ENCODE assay signal across 8 mouse cellular contexts in genomic region chr4:114405682-114406354, GRCm38 (mm10). TPM values are rescaled to one million over a fixed set of nuclear protein-coding genes. Genes with fewer than 3 reads are reported as not detected.
DNase-seq lines count a peak whose midpoint lies in the region; ATAC-seq and TF ChIP-seq lines count a peak whose summit lies in the region.

No protein-coding gene starts in this region.

- no peak overlapping the region for H3K27ac ChIP-seq in embryonic fibroblast, embryonic 13.5 days (ENCODE audit: insufficient read depth, low read length)
- H3K27ac ChIP-seq in heart, embryonic 10.5 days: peak overlapping the region; percentile 87
- H3K27ac ChIP-seq in kidney, embryonic 14.5 days (ENCODE audit: low read depth, low read length): peak overlapping the region; percentile 65
- peak overlapping the region; percentile 93 for H3K27ac ChIP-seq in limb, embryonic 13.5 days
- peak overlapping the region; percentile 69 for H3K27ac ChIP-seq in midbrain, embryonic 15.5 days
- H3K27ac ChIP-seq in spleen, adult 2 months (ENCODE audit: insufficient read depth, low read length): no peak overlapping the region

- peak; percentile 90 for DNase-seq in brain, embryonic 14.5 days (ENCODE audit: low read depth)
- peak; percentile 90 for DNase-seq in heart, embryonic 10.5 days (ENCODE audit: low spot score)
- DNase-seq in spleen, adult 2 months (ENCODE audit: low read depth in 1 of 2, low spot score in 2 of 2): peak in 1 of 2 experiments; percentile 49

- H3K4me3 ChIP-seq in embryonic fibroblast, embryonic 13.5 days (ENCODE audit: insufficient read depth, low read length): peak overlapping the region; percentile 47
- H3K4me3 ChIP-seq in heart, embryonic 10.5 days: peak overlapping the region; percentile 81
- H3K4me3 ChIP-seq in kidney, embryonic 14.5 days (ENCODE audit: low read length): peak overlapping the region; percentile 63
- H3K4me3 ChIP-seq in limb, embryonic 13.5 days: peak overlapping the region; percentile 77
- peak overlapping the region; percentile 81 for H3K4me3 ChIP-seq in midbrain, embryonic 15.5 days
- peak overlapping the region; percentile 32; the same call in 1 of the 2 replicates for H3K4me3 ChIP-seq in spleen, adult 2 months (ENCODE audit: extremely low read depth, insufficient read depth, insufficient read length)

- TF ChIP-seq CTCF in brain, embryonic 14.5 days (IDR thresholded peaks at IDR 0.05; ENCODE audit: borderline replicate concordance, extremely low read depth, insufficient read depth, insufficient read length): peak; percentile 97
- TF ChIP-seq CTCF in embryonic fibroblast, embryonic 13.5 days (IDR thresholded peaks at IDR 0.05; ENCODE audit: borderline replicate concordance, insufficient read depth, low read length): peak; percentile 91
- TF ChIP-seq CTCF in spleen, adult 2 months (IDR thresholded peaks at IDR 0.05; ENCODE audit: extremely low read depth, insufficient read depth, insufficient read length, insufficient replicate concordance): peak; percentile 64; the same call in 1 of the 2 replicates

- ATAC-seq in kidney, embryonic 14.5 days (ENCODE audit: low FRiP score, low TSS enrichment): peak; percentile 67
- ATAC-seq in limb, embryonic 13.5 days (ENCODE audit: low FRiP score, low read depth): peak; percentile 87
- ATAC-seq in midbrain, embryonic 15.5 days (replicated peaks): peak; percentile 87
- no peak for ATAC-seq in inflammation-experienced regulatory T-cells, adult 6 months

- H3K36me3 ChIP-seq in heart, embryonic 10.5 days: no peaks in the 10 kb centered on the region
- H3K36me3 ChIP-seq in kidney, embryonic 14.5 days (ENCODE audit: control insufficient read depth, insufficient read depth, low read length): no peaks in the 10 kb centered on the region
- H3K36me3 ChIP-seq in limb, embryonic 13.5 days: no peaks in the 10 kb centered on the region
- H3K36me3 ChIP-seq in midbrain, embryonic 15.5 days (replicated peaks): no peaks in the 10 kb centered on the region
- H3K36me3 ChIP-seq in spleen, adult 2 months (ENCODE audit: control insufficient read depth, insufficient read depth, low read length): no peaks in the 10 kb centered on the region

- H3K4me1 ChIP-seq in embryonic fibroblast, embryonic 13.5 days (ENCODE audit: control insufficient read depth, insufficient read depth, low read length): no peaks in the 10 kb centered on the region; the same call in 1 of the 2 replicates
- H3K4me1 ChIP-seq in heart, embryonic 10.5 days: peaks cover 23% of the 10 kb centered on the region
- H3K4me1 ChIP-seq in kidney, embryonic 14.5 days (ENCODE audit: control insufficient read depth, insufficient read depth, low read length): peaks cover 31% of the 10 kb centered on the region
- peaks cover 29% of the 10 kb centered on the region for H3K4me1 ChIP-seq in limb, embryonic 13.5 days
- peaks cover 18% of the 10 kb centered on the region for H3K4me1 ChIP-seq in midbrain, embryonic 15.5 days
- H3K4me1 ChIP-seq in spleen, adult 2 months (ENCODE audit: control insufficient read depth, insufficient read depth, insufficient read length): no peaks in the 10 kb centered on the region; the same call in 1 of the 2 replicates

- no peaks in the 10 kb centered on the region for H3K9me3 ChIP-seq in heart, embryonic 10.5 days
- H3K9me3 ChIP-seq in kidney, embryonic 14.5 days (ENCODE audit: control insufficient read depth, low read length): no peaks in the 10 kb centered on the region
- H3K9me3 ChIP-seq in limb, embryonic 13.5 days: no peaks in the 10 kb centered on the region
- no peaks in the 10 kb centered on the region for H3K9me3 ChIP-seq in midbrain, embryonic 15.5 days

- no peak for TF ChIP-seq POLR2A in brain, embryonic 14.5 days (IDR thresholded peaks at IDR 0.05; ENCODE audit: borderline replicate concordance, extremely low read depth, insufficient read depth, insufficient read length, poor library complexity, severe bottlenecking)
- no peak for TF ChIP-seq POLR2A in embryonic fibroblast, embryonic 13.5 days (IDR thresholded peaks at IDR 0.05; ENCODE audit: low read depth, low read length)
- TF ChIP-seq POLR2A in spleen, adult 2 months (IDR thresholded peaks at IDR 0.05; ENCODE audit: low read depth, low read length): no peak

- peak overlapping the region; percentile 58 for H3K9ac ChIP-seq in kidney, embryonic 14.5 days (ENCODE audit: low read depth, low read length)
- peak overlapping the region; percentile 86 for H3K9ac ChIP-seq in limb, embryonic 13.5 days
- H3K9ac ChIP-seq in midbrain, embryonic 15.5 days: peak overlapping the region; percentile 59

- H3K4me2 ChIP-seq in kidney, embryonic 14.5 days (replicated peaks; ENCODE audit: low read depth, low read length): peak overlapping the region; percentile 58
- peak overlapping the region; percentile 96 for H3K4me2 ChIP-seq in limb, embryonic 13.5 days (replicated peaks)
- peak overlapping the region; percentile 100 for H3K4me2 ChIP-seq in midbrain, embryonic 15.5 days

- under 1% methylated on average over 23 of the region's 74 CpGs for WGBS in heart, embryonic 10.5 days
- WGBS in kidney, embryonic 14.5 days: under 1% methylated on average over 33 of the region's 74 CpGs
- WGBS in limb, embryonic 13.5 days: under 1% methylated on average over 26 of the region's 74 CpGs
- WGBS in midbrain, embryonic 15.5 days: 2% methylated on average over 38 of the region's 74 CpGs
- WGBS in spleen, adult 2 months: under 1% methylated on average over 21 of the region's 74 CpGs

- peaks cover 93% of the 10 kb centered on the region for H3K27me3 ChIP-seq in heart, embryonic 10.5 days (ENCODE audit: insufficient read depth, poor library complexity, severe bottlenecking)
- no peaks in the 10 kb centered on the region for H3K27me3 ChIP-seq in kidney, embryonic 14.5 days (ENCODE audit: control insufficient read depth, insufficient read depth, low read length)
- peaks cover 80% of the 10 kb centered on the region for H3K27me3 ChIP-seq in limb, embryonic 13.5 days
- peaks cover 25% of the 10 kb centered on the region for H3K27me3 ChIP-seq in midbrain, embryonic 15.5 days (replicated peaks)
- peaks cover 11% of the 10 kb centered on the region for H3K27me3 ChIP-seq in spleen, adult 2 months (ENCODE audit: control insufficient read depth, insufficient read depth, low read length)

RNA-seq across cellular contexts. Expression of gene Trabd2b, which starts 0.7 kb away (rescaled TPM):
- 0.61 and 1.5 TPM in 2 replicates for polyA plus RNA-seq in brain, embryonic 14.5 days (2012; rRNA removed)
- polyA plus RNA-seq in embryonic fibroblast, embryonic 13.5 days (2011; ENCODE audit: insufficient read length, low read depth, missing spikeins): 0.80 and 1.9 TPM in 2 replicates
- polyA plus RNA-seq in heart, embryonic 10.5 days (2016; fragmentation: Nextera tagmentation; extraction: Ambion mirVana): 0.65 and 2.2 TPM in 2 replicates
- 4.1 and 5.0 TPM in 2 replicates for polyA plus RNA-seq in kidney, embryonic 14.5 days (2014; fragmentation: Nextera tagmentation; extraction: Ambion mirVana)
- 2.0 and 2.3 TPM in 2 replicates for polyA plus RNA-seq in limb, embryonic 13.5 days (2015; fragmentation: Nextera tagmentation; extraction: Ambion mirVana)
- 0.60 and 0.65 TPM in 2 replicates for polyA plus RNA-seq in midbrain, embryonic 15.5 days (2015; fragmentation: Nextera tagmentation; extraction: Ambion mirVana)
- 0.42 and 0.47 TPM in 2 replicates for polyA plus RNA-seq in spleen, adult 2 months (2012; rRNA removed)
- polyA plus RNA-seq in inflammation-experienced regulatory T-cells, adult 6 months (2017; shearing (Covaris generic)): not detected

Comparison
In these comparisons a context has a peak if more than half of its experiments do, and no peak if none do; other contexts are left out.
1. H3K27ac ChIP-seq: peak in heart, embryonic 10.5 days (single experiment), kidney, embryonic 14.5 days (single experiment), limb, embryonic 13.5 days (single experiment) and midbrain, embryonic 15.5 days (single experiment); none in embryonic fibroblast, embryonic 13.5 days (single experiment) and spleen, adult 2 months (single experiment).
2. Peak in every context shown above with its lines, with median percentiles within 50 percentile points of each other: CTCF ChIP-seq, H3K4me3 ChIP-seq, H3K4me2 ChIP-seq and H3K9ac ChIP-seq.